Mouse (Mus musculus): Measurements from ENCODE around the gene Cacna1d.

DNA sequence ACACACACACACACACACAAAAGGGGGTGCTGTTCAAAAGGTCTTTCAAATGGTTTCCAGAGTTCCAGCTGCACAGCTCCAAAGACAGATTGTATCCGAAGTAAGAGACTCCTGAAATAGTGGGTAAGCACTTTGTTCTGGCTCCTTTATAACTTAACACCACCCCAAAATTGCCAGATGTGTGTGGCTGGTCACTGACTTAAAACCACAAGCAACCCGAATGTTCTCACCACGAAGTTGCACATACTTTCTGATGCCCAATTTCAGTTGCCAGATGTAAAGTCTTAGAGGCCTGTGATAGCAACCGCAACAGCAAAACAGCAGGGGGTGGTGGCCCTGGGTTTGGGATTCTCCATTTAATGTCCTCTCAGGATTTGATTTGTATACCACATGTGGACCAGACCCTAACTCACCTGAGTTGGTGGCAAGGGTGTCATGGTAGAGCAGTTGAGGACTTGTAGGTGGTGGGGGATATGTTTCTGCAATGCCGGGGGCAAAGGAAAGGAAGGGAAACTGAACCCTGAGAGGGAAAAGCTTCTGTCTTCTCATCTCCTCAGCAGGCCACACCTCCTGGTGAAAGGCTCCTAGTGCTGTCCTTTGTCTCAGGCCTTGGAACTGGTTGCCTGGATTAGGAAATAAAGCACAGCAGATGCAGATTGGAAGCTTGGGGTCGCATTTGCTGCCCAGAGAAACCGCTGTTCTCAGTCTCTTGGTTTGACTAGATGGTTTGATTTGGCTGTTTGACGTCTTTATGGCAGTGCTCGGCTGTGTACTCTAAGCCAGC lies 471.3 kb downstream of the Cacna1d start:
- TF ChIP-seq CTCF (IDR thresholded peaks at IDR 0.05; ENCODE audit: low read depth) (no peak), EP300 (optimal IDR thresholded peaks at IDR 0.05) (no peak)

All from stomach, postnatal 0 days (tissue).